Mouse (Mus musculus) left cerebral cortex, postnatal 4 days (tissue): ENCODE results near the gene Klhl3. TPM values are rescaled to one million over a fixed set of nuclear protein-coding genes. Genes with fewer than 3 reads are reported as not detected.

Experiments used
- DNase-seq: peaks from one replicate; pipeline ENCODE4 v3.0.0-alpha.2; 2022
- intact Hi-C: fragments of 180-260 bp; cut with DNase I; formaldehyde crosslinking; loops from one replicate; pipeline ENCODE4 v1.15.1; 2025
- total RNA-seq, 2 experiments: library from RNA; stranded (reverse); gene quantifications; 2 replicates each; pipeline ENCODE4 v1.2.3; 2021

The Klhl3 gene
- total RNA-seq, 2 experiments from 2014 or later, result 19.4 to 19.8 TPM

GRCm38 (mm10) chr13:58126862-58127765 lies 13.7 kb upstream of the Klhl3 start:
- intact Hi-C loops, result no loop called here
- no peak for DNase-seq

DNA sequence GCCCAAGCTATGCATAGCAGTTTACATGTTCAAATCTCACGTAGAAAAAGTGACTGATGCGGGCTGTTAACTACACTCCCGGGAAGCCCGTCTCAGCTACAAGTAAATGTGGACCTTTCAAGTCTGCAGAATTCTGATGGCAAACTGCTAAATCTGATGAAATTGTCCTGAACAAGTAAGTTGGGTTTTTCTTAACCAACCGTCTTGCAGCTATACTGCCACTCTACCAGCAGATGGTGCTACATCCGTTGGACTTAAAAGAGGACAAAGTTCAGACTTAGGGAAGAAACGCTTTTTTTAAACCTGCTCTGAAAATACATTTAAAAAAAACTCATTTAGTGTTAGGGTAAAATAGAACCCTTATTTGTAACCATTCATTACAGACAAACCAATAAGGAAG lies 12.7 kb upstream of the Klhl3 start:
- no peak for DNase-seq
- intact Hi-C loops, result no loop called here

GRCm38 (mm10) chr13:58124989-58125388 lies 11.6 kb upstream of the Klhl3 start:
- no peak for DNase-seq

GRCm38 (mm10) chr13:58124278-58124677 lies 10.9 kb upstream of the Klhl3 start:
- intact Hi-C loops, result no loop called here
- no peak for DNase-seq

More at GRCm38 (mm10) chr13:58124989-58125388, 11.6 kb upstream of the Klhl3 start:
- intact Hi-C loops, result no loop called here

- DNase-seq, result no peak
- intact Hi-C loops, result no loop called here
Measured at GRCm38 (mm10) chr13:58123381-58123780, 10.0 kb upstream of the Klhl3 start.

DNA sequence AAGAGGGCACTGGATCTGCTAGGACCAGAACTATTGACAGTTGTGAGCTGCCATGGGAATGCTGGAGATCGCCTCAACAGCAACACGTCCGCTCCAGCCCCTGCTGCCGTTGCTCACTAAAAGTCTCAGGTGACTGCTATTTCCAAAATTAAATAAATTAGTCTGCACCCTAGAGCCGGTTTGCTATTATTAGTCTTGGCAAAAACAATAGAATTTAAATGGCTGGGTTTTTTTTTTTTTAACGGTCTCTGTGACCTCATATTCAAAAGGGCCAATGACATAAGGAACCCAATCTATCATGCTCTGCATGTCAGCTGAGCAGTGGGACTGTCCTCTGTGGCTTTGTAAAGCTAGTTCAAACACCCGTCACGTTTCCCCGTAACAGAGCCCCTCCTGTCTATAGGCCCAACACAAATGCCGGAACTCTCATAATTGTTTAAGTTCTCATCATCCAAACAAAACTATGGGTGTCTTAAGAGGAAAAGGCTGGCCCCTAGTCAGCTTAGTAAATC lies 9.4 kb upstream of the Klhl3 start:
- intact Hi-C loops, result no loop called here

DNA sequence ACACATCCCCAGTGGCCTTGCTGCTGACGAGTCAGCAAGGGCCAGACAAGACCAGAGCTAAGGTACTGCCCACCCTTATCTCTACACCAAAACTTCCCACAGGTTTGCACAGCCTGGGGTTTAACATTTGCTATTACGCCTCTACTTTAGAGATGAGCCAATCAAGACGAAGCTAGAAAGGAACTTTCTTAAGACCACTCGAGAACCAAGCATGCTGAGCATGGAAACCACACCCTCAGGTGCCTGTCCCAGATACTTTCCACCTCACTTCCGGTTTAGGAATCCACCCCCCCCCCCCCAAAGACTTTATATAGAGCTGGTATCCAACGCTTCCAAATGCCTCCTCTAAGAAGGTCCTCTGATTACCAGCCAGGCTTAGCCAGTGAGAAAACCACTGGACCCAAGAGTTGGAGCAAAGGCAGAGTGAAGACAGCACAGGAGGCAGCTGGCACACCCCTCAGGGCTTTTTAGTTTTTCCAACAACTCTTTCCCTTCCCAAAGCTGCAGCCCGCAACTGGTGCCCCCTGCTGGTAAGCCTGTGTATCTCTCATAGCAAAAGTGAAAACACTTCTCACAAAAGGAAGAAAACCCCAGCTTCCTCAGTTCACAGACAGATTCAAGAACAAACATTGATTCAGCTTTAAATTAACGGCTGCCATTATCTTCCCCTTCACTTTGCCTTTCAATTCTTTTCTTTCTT lies 4.1 kb upstream of the Klhl3 start:
- peak; percentile 71 for DNase-seq
- intact Hi-C loops, result loop anchor here (2.0 kb wide), 1 partner anchor 105 kb away; no protein-coding TSS in a partner anchor

More for the DNA sequence above, 9.4 kb upstream of the Klhl3 start:
- DNase-seq, result no peak

- no peak for DNase-seq
- intact Hi-C loops, result loop anchor here (2.0 kb wide), 1 partner anchor 104 kb away; no protein-coding TSS in a partner anchor
Measured at GRCm38 (mm10) chr13:58116801-58117200, 3.4 kb upstream of the Klhl3 start.

DNA sequence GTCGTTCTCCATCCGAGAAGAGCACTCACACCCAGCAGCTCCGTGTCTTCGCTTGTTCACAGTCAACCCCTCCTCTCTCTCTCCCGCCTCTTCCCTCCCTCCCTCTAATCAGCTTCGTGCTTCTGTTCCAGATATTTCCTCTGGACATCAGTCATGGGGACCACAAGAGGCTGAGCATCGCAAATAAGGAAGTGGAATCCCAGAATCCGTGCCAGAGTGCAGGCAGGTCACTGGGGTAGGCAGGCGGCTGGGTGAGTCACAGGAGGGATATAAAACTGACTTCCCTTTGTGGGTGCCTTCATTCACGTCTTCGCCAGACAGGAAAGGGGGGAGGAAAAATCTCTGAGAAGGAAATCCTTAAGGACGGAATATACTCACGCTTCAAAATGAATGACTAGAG lies 1.8 kb upstream of the Klhl3 start:
- intact Hi-C loops, result no loop called here
- DNase-seq, result no peak

- intact Hi-C loops, result no loop called here
Measured at GRCm38 (mm10) chr13:58112601-58113041, 771 bp downstream of the Klhl3 start.

GRCm38 (mm10) chr13:58112191-58112590 lies 1.2 kb downstream of the Klhl3 start:
- DNase-seq, result no peak
- intact Hi-C loops, result no loop called here

More at GRCm38 (mm10) chr13:58112601-58113041, 771 bp downstream of the Klhl3 start:
- peak; percentile 26 for DNase-seq

- DNase-seq, result no peak
- intact Hi-C loops, result no loop called here
Measured at GRCm38 (mm10) chr13:58111306-58111705, 2.1 kb downstream of the Klhl3 start.

DNA sequence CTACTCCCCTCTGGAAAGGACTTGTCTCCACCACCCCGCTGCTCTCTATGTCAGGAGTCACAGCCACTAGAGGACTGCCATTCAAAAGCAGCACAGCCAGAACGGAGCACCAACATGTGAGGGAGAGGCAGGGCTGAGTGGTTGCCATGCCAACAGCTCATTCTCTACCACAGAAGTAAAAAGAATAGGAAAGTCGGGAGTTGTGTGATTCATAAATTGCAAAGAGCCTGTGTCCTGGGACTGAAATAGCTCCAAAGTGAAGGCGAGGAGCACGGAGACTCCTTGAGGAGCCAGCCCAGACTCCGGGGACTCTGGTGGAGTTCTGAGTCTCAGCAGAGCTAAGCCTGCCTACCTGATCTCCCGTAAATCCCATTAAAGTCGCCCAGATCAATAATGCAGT lies 22.7 kb downstream of the Klhl3 start:
- intact Hi-C loops, result no loop called here
- peak; percentile 25 for DNase-seq

GRCm38 (mm10) chr13:58084396-58084795 lies 29.0 kb downstream of the Klhl3 start:
- intact Hi-C loops, result no loop called here
- DNase-seq, result no peak

DNA sequence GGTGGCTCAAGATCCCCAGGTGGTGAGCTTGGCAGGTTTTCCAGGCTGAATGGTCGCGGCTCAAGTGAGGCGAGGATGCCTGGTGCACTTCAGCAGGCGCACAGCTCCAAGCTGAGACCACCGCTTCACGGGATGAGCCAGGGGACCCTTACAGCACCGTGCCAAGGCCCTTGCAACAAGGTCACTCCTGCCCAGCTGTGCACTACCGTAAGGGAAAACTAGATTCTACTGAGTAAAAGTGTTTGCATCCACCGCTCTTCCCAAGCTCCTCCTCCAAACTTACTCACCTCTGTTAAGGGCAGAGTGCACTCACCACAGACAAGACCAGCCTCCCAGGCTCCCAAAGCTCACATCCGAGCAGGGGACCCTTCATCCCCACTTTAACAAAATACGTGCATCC lies 29.9 kb downstream of the Klhl3 start:
- intact Hi-C loops, result no loop called here
- no peak for DNase-seq

- DNase-seq, result no peak
- intact Hi-C loops, result no loop called here
Measured at GRCm38 (mm10) chr13:58083048-58083447, 30.3 kb downstream of the Klhl3 start.

- intact Hi-C loops, result no loop called here
- peak; percentile 24 for DNase-seq
Measured at GRCm38 (mm10) chr13:58078361-58078760, 35.0 kb downstream of the Klhl3 start.

DNA sequence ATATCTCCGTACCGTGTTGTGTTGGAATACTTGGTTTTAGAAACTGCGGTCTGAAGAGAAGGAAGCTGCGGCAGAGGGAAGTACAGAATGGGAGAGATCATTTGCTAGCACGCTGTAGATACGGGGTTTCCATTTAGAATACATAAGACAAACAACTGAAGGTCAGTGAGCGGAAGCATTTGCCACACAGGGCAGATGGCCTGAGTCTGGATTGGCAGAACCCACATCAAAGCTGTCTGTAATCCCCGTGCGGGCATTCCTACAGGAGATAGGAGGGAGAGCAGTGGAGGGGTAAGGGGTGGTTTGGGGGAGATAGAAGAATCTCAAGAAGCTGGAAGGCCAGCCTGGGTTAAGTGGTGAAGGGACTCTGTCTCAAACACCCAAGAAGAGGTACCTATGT lies 38.5 kb downstream of the Klhl3 start:
- intact Hi-C loops, result no loop called here
- DNase-seq, result peak; percentile 45

GRCm38 (mm10) chr13:58074466-58074865 lies 38.9 kb downstream of the Klhl3 start:
- intact Hi-C loops, result no loop called here
- peak; percentile 72 for DNase-seq

GRCm38 (mm10) chr13:58073254-58073882 lies 40.0 kb downstream of the Klhl3 start:
- intact Hi-C loops, result no loop called here

DNA sequence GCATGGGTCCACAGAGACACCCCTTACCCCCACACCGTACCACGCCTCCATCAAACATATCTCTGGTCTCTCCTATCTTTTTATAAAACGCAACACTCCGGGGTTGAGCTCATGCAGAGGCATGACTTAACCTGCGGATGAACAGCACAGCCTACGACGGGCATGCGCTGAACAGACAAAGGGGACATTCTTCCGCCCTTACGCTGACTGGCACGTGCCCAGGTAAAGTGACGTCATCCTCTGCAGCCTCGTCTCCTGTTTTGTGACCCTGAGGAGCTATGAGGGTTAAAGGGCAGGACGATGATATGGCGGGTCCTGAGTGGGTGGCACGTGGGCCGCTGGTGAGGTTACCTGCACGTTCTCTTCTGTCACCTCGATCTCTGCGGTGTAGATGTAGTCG lies 42.2 kb downstream of the Klhl3 start:
- intact Hi-C loops, result no loop called here

More at GRCm38 (mm10) chr13:58073254-58073882, 40.0 kb downstream of the Klhl3 start:
- DNase-seq, result no peak

More for the DNA sequence above, 42.2 kb downstream of the Klhl3 start:
- no peak for DNase-seq
